Mouse (Mus musculus) lung, adult 10 weeks (tissue): ENCODE results near the gene Izumo3. TPM values are rescaled to one million over a fixed set of nuclear protein-coding genes. Genes with fewer than 3 reads are reported as not detected.

Experiments used
- polyA plus RNA-seq: library from polyadenylated mRNA; stranded (reverse); fragments of 350-450 nt; fragmentation: Illumina TruSeq; extraction: RNeasy Lipid Tissue Mini Kit (QIAGEN cat#74804); gene quantifications from one replicate; pipeline ENCODE4 v1.2.3, GENCODE M21; 2014; ENCODE audit warnings: low read depth, low replicate concordance; ENCODE audit not compliant: insufficient read depth

Izumo3 gene
- polyA plus RNA-seq, result not detected

GRCm38 (mm10) chr4:92147134-92147533 is at the start of gene Izumo3:
Izumo3 (minus strand) TSS chr4:92147234.

DNA sequence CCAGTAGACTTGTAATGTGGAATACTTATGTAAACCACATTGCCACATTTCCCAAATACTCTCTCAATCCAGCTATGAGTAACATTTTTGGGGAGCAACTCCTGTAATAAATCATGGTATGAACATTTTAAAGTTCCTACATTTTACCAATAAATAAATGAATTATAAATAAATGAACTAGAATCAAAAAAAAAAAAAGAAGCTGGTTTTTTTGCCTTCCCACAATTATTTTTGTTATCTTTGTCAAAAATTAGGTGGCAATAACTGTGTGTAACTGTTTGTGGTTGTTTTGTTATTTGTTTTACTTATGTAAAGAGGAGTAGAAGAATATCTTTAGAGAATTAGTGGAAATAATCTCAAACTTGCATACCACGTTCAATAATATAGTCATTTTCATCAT is 44.6 kb upstream of the Izumo3 start, which contains the start of gene Gm12666:
Gene Gm12666 (minus strand): TSS at position 101 of the 400 bp plus-strand sequence.

Other genes starting within 250 kb of the Izumo3 start
- gene Gm12666, start 44.5 kb upstream of the Izumo3 start, polyA plus RNA-seq, result not detected